Mouse (Mus musculus) embryo, embryonic 10 days (tissue): ENCODE measurements at regions not wholly inside any gene's neighbourhood (a gene's known extent, or its start where the extent isn't known, plus 50 kb on each side); places are given as distances from the start of the nearest gene placed in this dataset.

Experiments used
- DNase-seq: peaks from one replicate; pipeline ENCODE4 v3.0.0-alpha.2; 2015; ENCODE audit warnings: low spot score

- DNase-seq: no peak
Observed at GRCm38 (mm10) chr9:120861788-120862345, 67.1 kb upstream of the Ctnnb1 start.

GRCm38 (mm10) chr9:120864410-120864809 lies 64.6 kb upstream of the Ctnnb1 start:
- DNase-seq: no peak

GRCm38 (mm10) chr9:120866251-120866650 lies 62.8 kb upstream of the Ctnnb1 start:
- DNase-seq: no peak

GRCm38 (mm10) chr9:120866709-120867108 lies 62.3 kb upstream of the Ctnnb1 start:
- DNase-seq: no peak

- DNase-seq: no peak
Observed at GRCm38 (mm10) chr9:120867861-120868260, 61.2 kb upstream of the Ctnnb1 start.

- no peak for DNase-seq
Observed at GRCm38 (mm10) chr9:120868330-120868729, 60.7 kb upstream of the Ctnnb1 start.

- DNase-seq: no peak
Observed at GRCm38 (mm10) chr9:120869432-120870081, 59.5 kb upstream of the Ctnnb1 start.

- DNase-seq: no peak
Observed at GRCm38 (mm10) chr9:120873293-120873692, 55.7 kb upstream of the Ctnnb1 start.

- DNase-seq: no peak
Observed at GRCm38 (mm10) chr9:120874416-120874976, 54.5 kb upstream of the Ctnnb1 start.

- DNase-seq: no peak
Observed at GRCm38 (mm10) chr9:120877101-120877500, 51.9 kb upstream of the Ctnnb1 start.
